Mouse (Mus musculus): ENCODE measurements around the gene Olfr467.
"Not testable (repeated sequence)": the region's sequence is repeated elsewhere in the genome, so short reads cannot be mapped to it uniquely, and the experiment has no call there.

The Olfr467 gene

DNA sequence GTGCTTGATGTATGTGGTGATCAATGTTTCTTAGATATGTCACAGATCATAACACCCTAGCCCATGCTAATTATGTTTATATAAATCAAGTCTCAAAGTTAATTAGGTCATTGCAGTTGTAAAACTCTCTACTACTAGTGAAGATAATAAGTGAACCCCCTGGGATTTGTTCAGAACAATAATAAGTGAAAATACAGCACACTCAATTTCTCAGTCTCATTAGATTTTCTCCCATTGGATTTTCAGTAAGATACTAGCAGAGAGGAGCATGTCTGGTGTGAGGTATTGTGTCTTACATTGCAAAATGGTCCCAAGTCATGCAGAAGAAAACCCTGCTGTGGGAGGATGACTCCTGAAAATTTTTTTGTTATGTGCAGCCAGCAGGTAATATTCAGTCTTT, at the start of gene Olfr467:
TSS of gene Olfr467 (plus strand) at position 301 of the 400 bp plus-strand sequence.
- DNase-seq (ENCODE audit: low read depth, low spot score), result no peak

DNA sequence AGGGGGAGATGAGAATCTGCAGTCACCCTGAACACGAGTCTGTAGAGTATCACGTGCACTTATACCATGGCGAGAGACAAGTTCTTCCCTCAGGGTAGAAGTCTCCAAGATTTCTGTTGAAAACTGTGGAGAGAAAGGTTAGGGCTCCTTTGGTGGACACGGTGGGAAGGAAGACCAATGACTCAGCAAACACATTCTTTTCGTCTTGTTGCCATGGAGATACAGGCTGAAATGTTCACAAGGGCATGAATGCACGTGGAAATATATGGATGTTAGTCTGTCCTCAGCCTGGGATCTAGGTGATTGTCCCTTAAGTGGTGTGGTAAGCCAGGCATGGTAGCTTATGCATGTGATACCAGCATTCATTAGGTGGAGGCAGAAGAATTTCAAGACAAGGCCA, 41.3 kb upstream of the Olfr467 start:
- no peak for DNase-seq (ENCODE audit: low read depth, low spot score)

DNA sequence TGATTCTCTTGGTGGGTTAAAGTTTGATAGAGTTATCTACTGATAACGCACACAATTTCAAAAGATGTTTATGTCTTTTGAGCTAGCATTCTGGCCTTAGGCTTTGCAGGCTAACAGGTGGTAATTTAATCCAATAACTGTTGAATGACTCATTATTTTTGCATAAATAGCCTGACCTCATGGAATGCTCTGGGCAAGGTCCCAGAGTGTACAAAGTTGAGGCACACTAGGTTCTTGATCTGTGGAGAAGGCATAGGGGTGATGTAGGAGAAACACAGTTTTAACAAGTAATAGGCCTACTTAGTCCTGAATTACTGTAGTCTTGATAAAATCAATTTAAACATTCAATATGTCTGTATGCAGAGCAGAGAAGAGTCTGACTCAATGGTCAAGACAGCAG, 33.8 kb upstream of the Olfr467 start:
- DNase-seq (ENCODE audit: low read depth, low spot score), result no peak

GRCm38 (mm10) chr7:107779611-107780010, 32.5 kb upstream of the Olfr467 start:
- peak; percentile 8 for DNase-seq (ENCODE audit: low read depth, low spot score)

DNA sequence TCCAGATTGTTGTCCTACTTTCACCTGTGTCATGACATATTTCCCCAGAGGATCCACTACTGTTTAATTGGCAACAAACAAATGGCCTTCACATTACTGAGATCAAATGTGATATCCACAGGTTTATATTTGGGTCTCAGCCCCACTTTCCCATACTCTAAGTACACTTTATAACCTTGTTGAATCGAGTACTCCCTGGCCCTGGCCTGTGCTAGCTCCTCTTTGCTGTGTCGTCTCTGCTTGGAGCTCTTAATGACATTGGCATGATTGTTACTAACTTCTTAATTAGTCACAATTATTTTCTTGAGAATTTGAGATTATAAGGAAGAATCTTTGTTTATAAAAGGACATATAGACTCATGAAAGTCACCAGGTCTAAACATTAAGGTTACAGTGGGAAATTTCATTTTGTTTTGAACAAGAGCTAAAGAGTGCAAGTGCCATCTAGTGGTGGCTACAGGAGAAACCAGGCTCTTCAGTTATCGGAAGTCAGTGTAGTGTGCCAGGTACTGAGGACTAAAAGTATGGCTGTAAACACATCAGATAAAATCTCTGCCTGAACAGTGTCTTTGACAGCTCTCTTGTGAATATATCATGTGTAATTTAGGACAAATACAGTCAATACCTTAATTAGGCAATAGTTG, 24.0 kb upstream of the Olfr467 start:
- DNase-seq (ENCODE audit: low read depth, low spot score), result peak; percentile 40

DNA sequence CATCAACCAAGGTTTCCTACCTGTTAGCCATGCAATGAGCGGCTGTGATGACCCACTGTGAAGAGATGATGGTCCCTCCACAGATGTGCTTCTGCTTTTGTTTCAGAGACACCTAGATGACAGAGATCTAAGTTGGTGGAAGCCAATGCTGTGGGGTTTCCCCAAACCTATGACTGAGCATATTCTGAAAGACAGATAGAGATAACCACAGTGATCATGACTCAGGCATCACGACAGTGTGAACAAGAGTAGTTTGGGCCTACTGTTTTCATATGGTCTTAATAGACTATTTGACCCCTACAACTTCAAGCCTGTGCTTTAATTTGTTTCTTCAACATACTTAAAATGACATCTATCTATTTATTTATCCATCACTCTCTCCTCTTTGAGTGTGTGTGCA, 15.6 kb upstream of the Olfr467 start:
- DNase-seq (ENCODE audit: low read depth, low spot score), result no peak

- DNase-seq (ENCODE audit: low read depth, low spot score), result no peak
Observed at GRCm38 (mm10) chr7:107801108-107801507, 11.0 kb upstream of the Olfr467 start, which contains the start of gene Ovch2. Gene Ovch2 (minus strand): TSS chr7:107801208.

DNA sequence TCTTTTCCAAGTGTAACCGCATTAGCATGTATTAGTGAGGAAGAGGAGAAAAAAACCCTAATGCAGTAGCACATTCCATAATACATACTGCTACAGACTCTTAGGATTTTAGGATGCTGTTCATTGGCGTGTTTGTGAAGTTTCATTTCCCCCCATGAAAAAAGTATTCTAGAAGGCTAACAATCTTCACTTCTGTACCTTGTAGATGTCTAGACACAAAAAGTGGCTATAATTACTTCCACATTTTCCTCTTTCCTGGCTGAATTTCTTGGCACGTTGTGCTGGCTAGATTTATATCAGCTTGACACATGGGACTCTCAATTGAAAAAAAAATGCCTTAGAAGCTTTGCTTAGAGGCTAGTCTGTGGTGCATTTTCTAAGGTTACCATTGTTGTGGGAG, 9.9 kb upstream of the Olfr467 start:
- DNase-seq (ENCODE audit: low read depth, low spot score), result no peak

DNA sequence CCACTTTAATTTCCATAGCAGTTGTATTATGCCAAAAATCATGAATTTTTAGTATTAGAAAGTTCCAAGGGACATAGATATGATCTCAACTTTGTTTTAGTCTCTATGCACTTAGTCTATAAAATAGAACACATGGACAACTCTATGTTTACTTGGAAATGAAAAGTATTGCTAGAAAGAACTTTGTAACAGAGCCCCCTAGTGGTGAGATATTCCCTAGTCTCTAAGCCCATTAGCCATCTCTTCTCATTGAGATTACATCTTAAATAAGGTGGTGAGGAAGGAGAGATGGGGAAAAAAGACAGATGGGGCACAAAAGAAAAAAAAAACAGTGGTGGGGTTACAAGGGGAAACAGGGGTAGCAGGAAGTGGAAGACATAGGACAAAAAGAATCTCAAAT, 7.4 kb downstream of the Olfr467 start:
- peak; percentile 11 for DNase-seq (ENCODE audit: low read depth, low spot score)

DNA sequence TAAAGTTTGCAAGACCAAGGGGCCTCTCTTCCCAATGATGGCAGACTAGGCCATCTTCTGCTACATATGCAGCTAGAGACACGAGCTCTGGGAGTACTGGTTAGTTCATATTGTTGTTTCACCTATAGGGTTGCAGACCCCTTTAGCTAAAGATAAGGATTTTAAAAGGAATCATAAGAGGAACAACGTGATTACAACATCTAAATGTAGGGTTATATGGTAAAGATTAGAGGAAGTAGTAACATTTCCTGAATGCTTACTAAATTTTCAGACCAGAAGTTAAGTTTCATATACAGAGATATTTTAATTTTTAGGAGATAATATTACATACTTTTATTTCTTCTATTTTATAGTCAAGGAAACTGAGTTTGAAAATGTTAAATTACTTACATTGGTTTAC, 11.8 kb downstream of the Olfr467 start:
- DNase-seq (ENCODE audit: low read depth, low spot score), result not testable (repeated sequence)

DNA sequence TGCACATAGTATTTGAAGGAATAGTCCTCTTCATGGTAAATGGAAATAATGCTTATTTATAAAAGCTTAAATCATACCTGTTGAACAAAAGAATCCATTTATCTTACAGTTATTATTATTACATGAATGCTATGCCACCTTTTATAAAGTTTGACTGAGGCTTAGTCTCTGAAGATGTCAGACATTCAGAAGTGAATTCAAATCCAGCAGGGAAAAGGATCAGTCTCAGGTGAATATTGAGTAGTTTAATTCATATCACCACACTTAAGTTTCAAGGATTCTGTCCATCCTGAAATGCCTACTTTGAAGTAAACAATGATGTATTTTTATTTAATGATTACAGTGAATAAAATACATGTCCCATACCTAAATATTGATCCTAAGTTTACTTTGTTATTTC, 13.4 kb downstream of the Olfr467 start, which contains the start of gene Olfr469:
TSS of gene Olfr469 (minus strand) at position 101 of the 400 bp plus-strand sequence.
- not testable (repeated sequence) for DNase-seq (ENCODE audit: low read depth, low spot score)

DNA sequence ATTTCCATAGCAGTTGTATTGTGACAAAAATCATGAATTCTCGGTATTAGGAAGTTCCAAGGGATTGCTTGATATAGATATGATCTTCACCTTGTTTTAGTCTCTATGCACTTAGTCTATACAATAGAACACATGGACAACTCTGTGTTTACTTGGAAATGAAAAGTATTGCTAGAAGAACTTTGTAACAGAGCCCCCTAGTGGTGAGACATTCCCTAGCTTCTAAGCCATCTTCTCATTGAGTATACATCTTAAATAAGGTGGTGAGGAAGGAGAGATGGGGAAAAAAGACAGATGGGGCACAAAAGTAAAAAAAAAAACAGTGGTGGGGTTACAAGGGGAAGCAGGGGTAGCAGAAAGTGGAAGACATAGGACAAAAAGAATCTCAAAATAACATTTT, 29.7 kb downstream of the Olfr467 start:
- DNase-seq (ENCODE audit: low read depth, low spot score), result peak; percentile 25

DNA sequence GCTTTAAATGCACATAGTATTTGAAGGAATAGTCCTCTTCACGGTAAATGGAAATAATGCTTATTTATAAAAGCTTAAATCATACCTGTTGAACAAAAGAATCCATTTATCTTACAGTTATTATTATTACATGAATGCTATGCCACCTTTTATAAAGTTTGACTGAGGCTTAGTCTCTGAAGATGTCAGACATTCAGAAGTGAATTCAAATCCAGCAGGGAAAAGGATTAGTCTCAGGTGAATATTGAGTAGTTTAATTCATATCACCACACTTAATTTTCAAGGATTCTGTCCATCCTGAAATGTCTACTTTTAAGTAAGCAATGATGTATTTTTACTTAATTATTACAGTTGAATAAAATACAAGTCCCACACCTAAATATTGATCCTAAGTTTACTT, 35.3 kb downstream of the Olfr467 start, which contains the start of gene Olfr470:
TSS of gene Olfr470 (minus strand) at position 101 of the 400 bp plus-strand sequence.
- DNase-seq (ENCODE audit: low read depth, low spot score), result not testable (repeated sequence)
